Mouse (Mus musculus) cortical plate, adult 2 months (tissue): ENCODE results near the gene Ykt6.

Experiments
- CTCF ChIP-seq: fragments of 200-500 bp; IDR thresholded peaks from 2 replicates; pipeline ENCODE4 v1.5.1; 2011; ENCODE audit warnings: mild to moderate bottlenecking, control low read depth, low read length; ENCODE audit not compliant: insufficient read depth; ENCODE audit errors: extremely low read depth
- POLR2A ChIP-seq: fragments of 200-500 bp; IDR thresholded peaks from 2 replicates; pipeline ENCODE4 v1.6.1; 2011; ENCODE audit warnings: mild to moderate bottlenecking, low read length, control low read depth; ENCODE audit not compliant: insufficient read depth; ENCODE audit errors: extremely low read depth

DNA sequence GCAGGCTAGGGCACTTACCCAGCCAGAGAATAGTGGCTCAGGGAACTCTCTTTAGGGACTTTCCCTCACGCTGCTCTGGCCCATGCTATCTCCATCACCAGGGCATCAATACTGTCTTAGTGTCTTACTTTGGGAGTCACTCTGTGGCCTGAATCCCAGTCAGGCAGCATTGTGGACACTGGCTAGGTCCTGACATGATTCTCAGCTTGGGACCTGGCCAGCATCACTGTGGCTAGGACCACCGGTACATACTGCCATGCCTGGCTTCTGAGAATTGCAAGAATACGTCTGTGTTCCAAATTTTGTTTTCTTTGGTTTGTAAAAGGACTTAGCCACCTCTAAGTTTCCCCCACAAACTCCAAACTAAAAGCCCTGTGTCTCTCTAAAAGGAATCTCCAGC lies 39.4 kb downstream of the Ykt6 start:
- TF ChIP-seq CTCF = no peak
- no peak for TF ChIP-seq POLR2A
